9 mouse cellular contexts compared by ENCODE assay signal in the genomic region with DNA sequence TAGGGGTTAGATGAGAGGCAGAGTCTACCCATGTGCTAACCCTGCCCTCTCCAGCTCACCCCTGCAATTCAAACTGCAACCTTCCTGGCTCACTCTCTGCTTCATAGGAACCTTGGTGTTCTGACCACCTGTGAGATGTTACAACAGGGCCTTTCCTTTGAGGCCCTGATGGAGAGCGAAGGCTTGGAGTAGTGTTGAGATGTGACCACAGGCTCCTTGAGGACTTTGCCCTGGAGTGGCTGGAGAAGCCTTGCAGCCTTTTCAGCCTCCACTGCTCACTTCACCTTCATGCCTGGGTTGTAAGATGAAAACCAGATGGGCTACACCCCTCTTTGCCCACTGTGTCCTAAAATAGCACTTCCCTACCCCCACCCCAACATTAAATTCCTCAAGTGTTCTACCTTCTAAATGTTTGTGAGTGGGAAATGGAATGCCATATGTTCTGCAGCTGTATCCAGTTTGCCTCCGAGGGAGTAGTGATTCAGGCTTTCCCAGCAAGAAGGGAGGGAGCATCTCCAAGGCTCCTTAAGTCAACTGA. TPM values are rescaled to one million over a fixed set of nuclear protein-coding genes. Genes with fewer than 3 reads are reported as not detected.
DNase-seq lines count a peak whose midpoint lies in the region; ATAC-seq lines count a peak whose summit lies in the region.
"Had no signal": no experiment of that assay in that cellular context is flagged by ENCODE, and none has a peak within 500 bp of the region (broad histone marks: within the 10 kb centered on the region; RNA-seq: fewer than 3 reads in every experiment).

No protein-coding gene starts in this region.

- H3K4me1 ChIP-seq in heart, embryonic 13.5 days, result peaks cover 79% of the 10 kb centered on the region
- H3K4me1 ChIP-seq in intestine, embryonic 16.5 days (ENCODE audit: control insufficient read depth, insufficient read depth, low read length), result peaks cover 34% of the 10 kb centered on the region

- peak overlapping the region; percentile 26 for H3K4me2 ChIP-seq in heart, embryonic 13.5 days
- H3K4me2 ChIP-seq in intestine, embryonic 16.5 days (ENCODE audit: low read depth, low read length), result no peak overlapping the region

- no peak for DNase-seq in heart, adult 8-10 months (ENCODE audit: low spot score)
- DNase-seq in right cerebral cortex, adult 2 months (ENCODE audit: low spot score in 2 of 2), result peak; percentile 36 to 44
- no peak for DNase-seq in right cerebral cortex, postnatal 4 days
- peak; percentile 64 for DNase-seq in telencephalon, adult 2 months (ENCODE audit: low read depth, low spot score)
- no peak for DNase-seq in cerebellum, postnatal 25 days
- DNase-seq: right cerebral cortex, postnatal 14 days had no signal

- no peaks in the 10 kb centered on the region for H3K36me3 ChIP-seq in heart, embryonic 13.5 days
- no peaks in the 10 kb centered on the region for H3K36me3 ChIP-seq in intestine, embryonic 16.5 days (ENCODE audit: control insufficient read depth, insufficient read depth, low read length)

- H3K27ac ChIP-seq in heart, embryonic 13.5 days (replicated peaks), result peak overlapping the region; percentile 88
- H3K27ac ChIP-seq in intestine, embryonic 16.5 days (ENCODE audit: low read length), result peak overlapping the region; percentile 35

- H3K4me3 ChIP-seq in heart, embryonic 13.5 days, result no peak overlapping the region
- H3K4me3 ChIP-seq in intestine, embryonic 16.5 days (ENCODE audit: low read length), result no peak overlapping the region

- no peaks in the 10 kb centered on the region for H3K9me3 ChIP-seq in heart, embryonic 13.5 days
- H3K9me3 ChIP-seq in intestine, embryonic 16.5 days (ENCODE audit: control insufficient read depth, low read length), result no peaks in the 10 kb centered on the region

- H3K27me3 ChIP-seq in heart, embryonic 13.5 days (replicated peaks), result no peaks in the 10 kb centered on the region
- no peaks in the 10 kb centered on the region for H3K27me3 ChIP-seq in intestine, embryonic 16.5 days (replicated peaks; ENCODE audit: control insufficient read depth, insufficient read depth, low read length)

- ATAC-seq in heart, embryonic 13.5 days (ENCODE audit: extremely low read depth, insufficient number of reproducible peaks, low FRiP score, low TSS enrichment), result no peak
- 0 out of 2 replicates have a peak, but pooled peaks have one; percentile 38 for ATAC-seq in intestine, embryonic 16.5 days
- ATAC-seq in cerebellum, adult (ENCODE audit: insufficient number of reproducible peaks, low FRiP score, low TSS enrichment), result no peak

- no peak overlapping the region for H3K9ac ChIP-seq in heart, embryonic 13.5 days
- no peak overlapping the region for H3K9ac ChIP-seq in intestine, embryonic 16.5 days (ENCODE audit: low read depth, low read length)

- WGBS in heart, embryonic 13.5 days, result 47% methylated on average over 2 of the region's 2 CpGs
- WGBS in intestine, embryonic 16.5 days, result 55% methylated on average over 2 of the region's 2 CpGs

RNA-seq across cellular contexts. Expression of gene Cyth3, which starts 34.5 kb away (rescaled TPM):
- polyA plus RNA-seq in heart, embryonic 13.5 days (2015; fragmentation: Nextera tagmentation; extraction: Ambion mirVana), result 36.8 and 41.4 TPM in 2 replicates
- 10 to 100 TPM; 23.1 to 33.1 (median 27.4) TPM for total RNA-seq in heart, adult 8-10 months (2022)
- polyA plus RNA-seq in intestine, embryonic 16.5 days (2015; fragmentation: Nextera tagmentation; extraction: Ambion mirVana), result 42.5 and 43.3 TPM in 2 replicates

Comparison
In these comparisons a context has a peak if more than half of its experiments do, and no peak if none do; other contexts are left out.
1. DNase-seq: peak in right cerebral cortex, adult 2 months (2 of 2) and telencephalon, adult 2 months (single experiment); none in heart, adult 8-10 months (single experiment), right cerebral cortex, postnatal 4 days (single experiment) and cerebellum, postnatal 25 days (0 of 2).